Mouse (Mus musculus): ENCODE results near the gene Nup88. TPM values are rescaled to one million over a fixed set of nuclear protein-coding genes. Genes with fewer than 3 reads are reported as not detected.

Nup88 gene
- 33.3 TPM for polyA plus RNA-seq (2014; fragmentation: Illumina TruSeq; extraction: RNeasy Lipid Tissue Mini Kit (QIAGEN cat#74804); ENCODE audit: insufficient read depth, low read depth, low replicate concordance)

DNA sequence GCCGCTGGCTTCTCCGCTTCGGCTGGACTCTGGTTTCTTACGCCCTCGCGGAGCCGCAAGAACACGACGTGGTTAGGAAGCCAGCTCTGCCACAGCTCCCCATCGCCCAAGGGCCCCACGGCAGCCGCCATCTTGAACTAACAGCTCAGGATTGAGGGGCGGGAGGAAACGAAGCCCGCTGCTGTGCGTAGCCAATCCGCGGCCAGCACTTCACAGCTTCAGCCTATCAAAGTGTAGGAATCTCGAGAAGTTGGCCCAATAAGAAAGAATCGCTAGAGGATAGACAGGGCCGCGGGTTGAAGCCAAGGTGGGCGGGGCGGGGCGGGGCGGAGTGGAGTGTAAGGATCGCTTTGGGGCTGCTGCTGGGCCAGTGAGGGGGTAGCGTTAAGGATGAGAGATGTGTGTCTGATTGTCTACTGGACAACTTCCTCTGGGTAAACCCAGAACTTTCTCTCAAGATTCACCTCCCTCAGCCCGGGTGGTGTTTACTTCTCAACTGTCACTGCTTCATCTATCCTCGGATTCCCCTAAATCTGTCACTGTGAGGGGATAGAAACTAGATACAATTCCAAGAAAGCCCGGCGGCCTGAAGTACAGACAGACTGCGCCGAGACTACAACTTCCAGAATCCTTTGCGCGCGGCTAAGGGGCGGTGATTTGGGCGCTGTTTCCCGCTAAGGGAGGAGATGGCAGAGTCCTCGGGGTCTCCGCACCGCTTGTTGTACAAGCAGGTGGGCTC lies at the start of gene Nup88, which contains the start of gene Rpain:
TSS of gene Nup88 (minus strand) at position 153 of the 739 bp plus-strand sequence.
TSS of gene Rpain (plus strand) at position 393 of the 739 bp plus-strand sequence.

DNA sequence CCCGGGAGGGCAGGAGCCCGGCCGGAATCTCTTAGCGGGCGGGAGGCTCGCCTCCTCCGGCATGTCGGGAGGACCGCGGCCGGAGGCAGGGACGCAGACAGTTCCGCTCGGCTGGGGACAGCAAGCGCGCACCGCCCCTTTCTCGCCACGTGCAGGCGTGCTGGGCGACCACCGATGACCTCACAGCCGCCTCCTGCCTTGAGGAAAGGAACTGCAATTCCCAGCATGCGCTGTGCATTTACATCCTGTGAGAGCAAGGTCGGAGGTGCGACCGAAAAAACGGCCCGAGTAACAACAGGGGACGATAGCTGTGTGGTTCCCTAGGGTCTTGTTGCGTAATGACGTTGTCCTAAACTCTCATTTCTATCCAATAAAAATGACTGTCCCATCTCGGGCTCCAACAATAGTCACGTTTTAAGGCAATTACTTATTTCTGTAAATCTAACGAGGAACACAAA lies 34.6 kb upstream of the Nup88 start, which contains the start of gene Dhx33:
TSS of gene Dhx33 (minus strand) at position 122 of the 458 bp plus-strand sequence.

DNA sequence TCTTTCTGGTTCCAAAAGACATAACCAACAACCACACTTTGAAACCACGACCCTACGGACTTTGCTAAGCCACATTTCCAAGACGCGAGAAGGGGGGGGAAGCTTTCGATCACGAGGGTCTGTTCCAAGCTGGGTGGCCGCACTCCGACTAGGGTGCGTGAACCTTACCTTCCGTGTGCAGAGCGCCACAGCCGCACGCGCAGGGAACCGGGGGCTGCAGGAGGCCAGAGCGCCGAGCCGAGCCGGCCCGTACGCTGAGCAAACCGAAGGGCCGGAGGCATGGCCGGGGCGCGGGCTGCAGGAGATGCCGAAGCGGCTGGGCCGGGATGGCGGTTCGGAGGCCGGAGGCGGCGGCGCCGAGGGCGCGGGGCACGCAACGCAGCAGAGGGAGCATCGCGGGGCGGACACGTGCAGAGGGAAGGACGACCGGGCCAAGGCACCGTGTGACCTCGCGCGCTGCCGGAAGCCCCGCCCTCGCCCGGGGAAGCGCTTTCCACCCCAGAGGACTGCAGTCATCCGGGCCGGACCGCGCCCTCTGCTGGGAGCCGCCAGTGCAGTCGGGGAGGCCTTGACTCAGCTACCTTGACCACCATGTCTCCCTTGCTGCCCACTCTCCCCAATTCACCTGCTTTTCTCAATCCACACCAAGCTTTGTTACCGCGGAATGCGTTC lies 12.9 kb upstream of the Nup88 start, which contains the start of gene C1qbp:
TSS of gene C1qbp (minus strand) at position 470 of the 672 bp plus-strand sequence.

Other genes starting within 250 kb of the Nup88 start
- 1.7 TPM for gene Zfp3, start 205.8 kb downstream of the Nup88 start, polyA plus RNA-seq (2014; fragmentation: Illumina TruSeq; extraction: RNeasy Lipid Tissue Mini Kit (QIAGEN cat#74804); ENCODE audit: insufficient read depth, low read depth, low replicate concordance)
- 6.1 TPM for gene Scimp, start 157.4 kb downstream of the Nup88 start, polyA plus RNA-seq (2014; fragmentation: Illumina TruSeq; extraction: RNeasy Lipid Tissue Mini Kit (QIAGEN cat#74804); ENCODE audit: insufficient read depth, low read depth, low replicate concordance)
- gene Rabep1, start 125.2 kb downstream of the Nup88 start, polyA plus RNA-seq (2014; fragmentation: Illumina TruSeq; extraction: RNeasy Lipid Tissue Mini Kit (QIAGEN cat#74804); ENCODE audit: insufficient read depth, low read depth, low replicate concordance), result 11.3 TPM
- gene Rpain, start 240 bp upstream of the Nup88 start, polyA plus RNA-seq (2014; fragmentation: Illumina TruSeq; extraction: RNeasy Lipid Tissue Mini Kit (QIAGEN cat#74804); ENCODE audit: insufficient read depth, low read depth, low replicate concordance), result 37.5 TPM
- 50.9 TPM for gene C1qbp, start 13.1 kb upstream of the Nup88 start, polyA plus RNA-seq (2014; fragmentation: Illumina TruSeq; extraction: RNeasy Lipid Tissue Mini Kit (QIAGEN cat#74804); ENCODE audit: insufficient read depth, low read depth, low replicate concordance)
- gene Dhx33, start 34.5 kb upstream of the Nup88 start, polyA plus RNA-seq (2014; fragmentation: Illumina TruSeq; extraction: RNeasy Lipid Tissue Mini Kit (QIAGEN cat#74804); ENCODE audit: insufficient read depth, low read depth, low replicate concordance), result 4.4 TPM
- gene Mis12, start 49.6 kb upstream of the Nup88 start, polyA plus RNA-seq (2014; fragmentation: Illumina TruSeq; extraction: RNeasy Lipid Tissue Mini Kit (QIAGEN cat#74804); ENCODE audit: insufficient read depth, low read depth, low replicate concordance), result 11.3 TPM
- gene Derl2, start 49.9 kb upstream of the Nup88 start, polyA plus RNA-seq (2014; fragmentation: Illumina TruSeq; extraction: RNeasy Lipid Tissue Mini Kit (QIAGEN cat#74804); ENCODE audit: insufficient read depth, low read depth, low replicate concordance), result 35.0 TPM
- gene 6330403K07Rik, start 63.5 kb upstream of the Nup88 start, polyA plus RNA-seq (2014; fragmentation: Illumina TruSeq; extraction: RNeasy Lipid Tissue Mini Kit (QIAGEN cat#74804); ENCODE audit: insufficient read depth, low read depth, low replicate concordance), result 3.0 TPM
- 0.15 TPM for gene Nlrp1a, start 174.7 kb upstream of the Nup88 start, polyA plus RNA-seq (2014; fragmentation: Illumina TruSeq; extraction: RNeasy Lipid Tissue Mini Kit (QIAGEN cat#74804); ENCODE audit: insufficient read depth, low read depth, low replicate concordance)